Mouse (Mus musculus): ENCODE results near the gene Rsf1.

- TF ChIP-seq CTCF (IDR thresholded peaks at IDR 0.05; ENCODE audit: borderline replicate concordance, control insufficient read depth, extremely low read depth, insufficient read depth, low read length, poor library complexity) (no peak), POLR2A (IDR thresholded peaks at IDR 0.05; ENCODE audit: control insufficient read depth, extremely low read depth, insufficient read depth, low read length, poor library complexity) (no peak)
Measured at GRCm38 (mm10) chr7:97647656-97648055, 68.0 kb downstream of the Rsf1 start.
